Mouse (Mus musculus): ENCODE data around the gene Mrpl54. TPM values are rescaled to one million over a fixed set of nuclear protein-coding genes. Genes with fewer than 3 reads are reported as not detected.
"Not testable (repeated sequence)": the region's sequence is repeated elsewhere in the genome, so short reads cannot be mapped to it uniquely, and the experiment has no call there.

Mrpl54 gene
- polyA plus RNA-seq, 1 experiment = 67.0 TPM

DNA sequence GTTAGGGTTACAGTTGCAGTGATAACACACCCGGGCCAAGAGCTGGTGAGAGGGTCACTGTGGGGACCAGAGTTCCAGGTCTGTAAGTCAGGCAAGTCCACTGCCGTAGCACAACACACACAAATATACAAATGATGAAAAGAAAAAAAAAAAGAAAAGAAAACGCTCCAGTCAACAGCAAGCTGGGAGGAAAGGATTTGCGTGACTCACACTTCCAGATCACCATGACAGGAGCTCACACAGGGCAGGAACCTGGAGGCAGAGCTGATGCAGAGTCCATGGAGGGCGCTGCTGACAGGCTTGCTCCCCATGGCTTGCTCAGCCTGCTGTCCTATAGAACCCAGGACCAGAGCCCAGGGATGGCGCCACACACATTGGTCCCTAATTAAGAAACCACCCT, 32.5 kb downstream of the Mrpl54 start:
- TF ChIP-seq POLR2A (IDR thresholded peaks at IDR 0.05; ENCODE audit: borderline replicate concordance, extremely low read depth, insufficient read depth, insufficient read length, poor library complexity, severe bottlenecking) (no peak), CTCF (IDR thresholded peaks at IDR 0.05; ENCODE audit: borderline replicate concordance, extremely low read depth, insufficient read depth, insufficient read length) (no peak)
- no peak for DNase-seq (ENCODE audit: low read depth)

DNA sequence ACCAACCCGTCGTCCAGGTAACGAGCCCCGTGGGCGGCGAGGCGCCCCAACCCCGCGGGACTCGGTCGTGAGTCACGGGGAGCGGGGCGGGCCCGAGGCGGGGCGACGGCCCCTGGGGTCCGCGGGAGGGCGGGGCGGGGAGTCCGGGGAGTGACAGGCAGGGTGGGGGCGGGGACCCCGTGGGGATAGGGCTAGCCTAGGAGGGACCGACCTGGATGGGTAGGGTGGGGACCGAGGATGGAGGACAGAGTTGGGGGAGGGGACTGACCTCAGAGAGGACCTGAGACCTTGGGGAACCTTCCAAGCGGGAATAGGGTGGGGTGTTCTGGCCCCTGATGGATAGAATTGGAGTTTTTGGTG, 33.5 kb downstream of the Mrpl54 start:
- no peak for DNase-seq (ENCODE audit: low read depth)
- TF ChIP-seq POLR2A (IDR thresholded peaks at IDR 0.05; ENCODE audit: borderline replicate concordance, extremely low read depth, insufficient read depth, insufficient read length, poor library complexity, severe bottlenecking) (no peak), CTCF (IDR thresholded peaks at IDR 0.05; ENCODE audit: borderline replicate concordance, extremely low read depth, insufficient read depth, insufficient read length) (no peak)

DNA sequence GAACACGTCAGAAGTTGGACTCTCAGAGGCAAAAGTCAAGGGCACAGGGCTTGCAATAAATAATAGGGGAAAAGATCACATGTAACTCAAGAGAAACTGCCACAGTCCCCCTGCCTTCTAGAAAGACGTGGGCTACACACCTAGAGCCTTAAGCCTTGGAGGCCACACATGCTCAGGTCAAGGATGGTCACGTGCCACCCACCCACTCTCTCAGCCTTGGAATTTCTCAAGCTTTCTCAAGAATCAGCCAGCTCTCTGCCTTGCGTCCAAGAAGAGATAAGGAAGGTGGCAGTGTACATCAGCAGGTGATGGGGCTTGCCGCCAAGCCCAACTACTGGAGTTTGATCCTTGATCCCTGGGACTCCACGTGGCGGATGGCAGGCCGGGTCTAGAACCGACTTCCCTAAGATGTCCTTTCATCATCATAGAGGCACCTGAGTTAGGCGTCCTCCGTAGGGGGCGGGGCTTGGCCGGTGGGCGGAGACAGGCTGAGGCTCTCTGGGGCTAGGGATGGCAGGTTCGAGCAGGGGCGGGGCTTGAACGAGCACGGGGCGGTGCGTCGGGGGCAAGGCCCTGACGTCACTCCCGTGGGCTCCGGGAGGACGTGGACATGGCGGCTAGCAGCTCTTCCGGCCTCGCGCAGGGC, 34.0 kb downstream of the Mrpl54 start, which contains the start of gene Zfr2:
Gene Zfr2, plus strand, starts transcription at position 576 of the 646 bp plus-strand sequence.
- TF ChIP-seq POLR2A (IDR thresholded peaks at IDR 0.05; ENCODE audit: borderline replicate concordance, extremely low read depth, insufficient read depth, insufficient read length, poor library complexity, severe bottlenecking) = peak; percentile 60
- no peak for TF ChIP-seq CTCF (IDR thresholded peaks at IDR 0.05; ENCODE audit: borderline replicate concordance, extremely low read depth, insufficient read depth, insufficient read length)
- peak; percentile 91 for DNase-seq (ENCODE audit: low read depth)

DNA sequence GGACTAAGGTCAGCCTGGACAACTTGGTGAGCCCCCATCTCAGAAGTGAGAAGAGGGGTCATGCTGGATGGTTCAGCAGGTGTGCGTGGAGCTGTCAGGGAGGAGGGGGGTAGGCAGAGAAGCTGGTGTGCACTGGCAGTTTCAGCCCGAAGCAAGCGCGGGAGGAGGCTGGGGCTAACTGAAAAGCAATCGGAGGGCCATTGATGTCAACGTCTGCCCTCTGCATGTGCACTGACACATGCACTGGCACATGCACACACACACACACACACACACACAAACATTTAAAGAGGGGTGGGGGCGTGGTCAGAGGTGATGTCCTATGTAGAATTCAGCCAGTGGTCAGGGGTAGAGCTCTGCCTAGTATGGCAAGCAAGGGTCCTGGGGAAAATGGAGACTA, 35.3 kb downstream of the Mrpl54 start:
- DNase-seq (ENCODE audit: low read depth) = no peak
- TF ChIP-seq POLR2A (IDR thresholded peaks at IDR 0.05; ENCODE audit: borderline replicate concordance, extremely low read depth, insufficient read depth, insufficient read length, poor library complexity, severe bottlenecking) (no peak), CTCF (IDR thresholded peaks at IDR 0.05; ENCODE audit: borderline replicate concordance, extremely low read depth, insufficient read depth, insufficient read length) (no peak)

DNA sequence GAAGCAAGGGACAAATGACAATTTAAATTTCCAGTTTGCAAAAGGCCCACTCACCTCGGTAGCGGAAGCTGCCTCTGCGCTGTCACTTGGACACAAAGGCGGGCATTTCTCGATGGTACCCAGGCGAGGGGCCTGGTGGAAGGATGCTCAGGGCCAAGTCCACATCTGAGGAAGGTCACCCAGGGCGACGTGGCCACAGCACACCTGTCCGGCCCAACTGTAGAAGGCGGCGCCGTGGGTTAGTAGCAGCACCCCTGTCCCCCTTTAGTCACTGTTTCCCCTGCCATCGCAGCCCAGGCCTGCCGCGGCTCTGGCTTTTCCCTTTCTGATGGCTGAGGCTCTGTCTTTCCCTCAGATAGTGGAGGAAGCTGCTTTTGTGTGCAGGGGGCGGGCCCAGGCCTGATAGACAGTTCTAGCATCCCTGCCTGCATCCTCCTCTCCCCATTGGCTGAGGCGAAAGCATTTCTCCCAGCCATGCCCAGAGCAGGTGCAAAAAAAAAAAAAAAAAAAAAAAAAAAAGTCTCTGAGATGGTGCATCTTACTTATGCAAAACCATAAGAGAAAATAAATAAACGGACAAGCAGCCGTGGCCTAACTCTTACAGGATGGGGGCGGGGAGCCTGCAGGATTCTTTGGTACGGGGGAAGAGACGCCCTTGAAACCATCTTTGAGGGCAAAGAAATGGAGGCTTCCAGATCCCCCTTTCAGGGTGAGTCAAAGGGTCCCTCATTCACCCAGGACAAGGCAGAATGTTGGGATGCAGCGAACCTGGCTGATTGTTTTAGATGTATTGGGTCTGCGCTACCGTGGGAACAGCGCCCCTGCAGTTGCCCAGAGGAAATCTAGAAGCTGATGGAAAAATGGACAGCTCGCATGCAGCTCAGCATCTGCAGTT, 36.0 kb downstream of the Mrpl54 start, which contains the start of gene Atcay:
Gene Atcay, minus strand, starts transcription at position 396 of the 895 bp plus-strand sequence.
- DNase-seq (ENCODE audit: low read depth) = peak; percentile 96
- peak; percentile 73 for TF ChIP-seq CTCF (IDR thresholded peaks at IDR 0.05; ENCODE audit: borderline replicate concordance, extremely low read depth, insufficient read depth, insufficient read length)
- TF ChIP-seq POLR2A (IDR thresholded peaks at IDR 0.05; ENCODE audit: borderline replicate concordance, extremely low read depth, insufficient read depth, insufficient read length, poor library complexity, severe bottlenecking) = peak; percentile 63; the same call in 1 of the 2 replicates

DNA sequence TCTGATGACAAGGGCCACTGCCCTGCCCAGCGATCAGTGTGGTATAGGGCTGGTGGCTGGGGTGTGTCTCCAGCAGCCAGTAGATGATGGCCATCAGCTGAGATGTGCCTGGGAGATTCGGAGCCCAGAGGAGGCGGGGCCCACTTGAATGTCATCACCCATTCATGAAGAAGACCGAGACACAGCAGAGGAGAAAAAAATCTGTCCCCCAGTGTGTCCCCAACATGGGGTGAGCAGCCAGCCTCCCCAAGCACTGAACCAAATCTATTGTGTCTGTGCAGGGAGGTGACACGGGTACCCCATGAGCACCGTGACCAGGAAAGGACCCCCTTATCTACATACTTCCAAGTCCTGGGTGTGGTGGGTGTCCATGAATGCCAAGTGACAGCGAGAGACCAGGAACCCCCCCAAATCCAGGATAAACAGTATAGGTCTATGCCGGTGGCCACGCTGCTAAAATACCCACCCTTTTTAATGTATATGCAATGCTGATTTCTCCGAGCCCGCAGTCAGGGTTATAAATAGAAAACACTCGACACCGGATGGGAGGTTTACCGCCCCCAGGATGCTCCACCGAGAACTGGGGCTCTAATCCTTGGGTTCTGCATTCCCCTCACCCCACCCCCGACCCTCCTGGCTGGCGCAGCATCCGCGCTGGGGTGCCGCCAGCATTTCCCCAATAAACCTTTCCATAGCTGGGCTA, 36.8 kb downstream of the Mrpl54 start:
- no peak for TF ChIP-seq CTCF (IDR thresholded peaks at IDR 0.05; ENCODE audit: borderline replicate concordance, extremely low read depth, insufficient read depth, insufficient read length)
- no peak for TF ChIP-seq POLR2A (IDR thresholded peaks at IDR 0.05; ENCODE audit: borderline replicate concordance, extremely low read depth, insufficient read depth, insufficient read length, poor library complexity, severe bottlenecking)
- DNase-seq (ENCODE audit: low read depth) = peak; percentile 43

DNA sequence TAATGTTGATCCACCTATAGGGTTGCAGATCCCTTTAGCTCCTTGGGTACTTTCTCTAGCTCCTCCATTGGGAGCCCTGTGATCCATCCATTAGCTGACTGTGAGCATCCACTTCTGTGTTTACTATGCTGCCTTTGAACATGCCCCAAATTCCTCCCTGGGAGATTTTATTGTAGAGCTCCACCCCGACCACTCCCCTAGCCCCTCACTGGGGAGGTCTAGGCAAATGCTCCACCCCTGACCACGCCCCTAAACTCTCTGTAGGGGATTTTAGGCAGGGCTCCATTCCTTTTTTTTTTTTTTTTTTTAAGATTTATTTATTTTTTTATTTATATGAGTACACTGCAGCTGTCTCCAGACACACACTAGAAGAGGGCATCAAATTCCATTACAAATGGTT, 43.0 kb downstream of the Mrpl54 start:
- not testable (repeated sequence) for DNase-seq (ENCODE audit: low read depth)

DNA sequence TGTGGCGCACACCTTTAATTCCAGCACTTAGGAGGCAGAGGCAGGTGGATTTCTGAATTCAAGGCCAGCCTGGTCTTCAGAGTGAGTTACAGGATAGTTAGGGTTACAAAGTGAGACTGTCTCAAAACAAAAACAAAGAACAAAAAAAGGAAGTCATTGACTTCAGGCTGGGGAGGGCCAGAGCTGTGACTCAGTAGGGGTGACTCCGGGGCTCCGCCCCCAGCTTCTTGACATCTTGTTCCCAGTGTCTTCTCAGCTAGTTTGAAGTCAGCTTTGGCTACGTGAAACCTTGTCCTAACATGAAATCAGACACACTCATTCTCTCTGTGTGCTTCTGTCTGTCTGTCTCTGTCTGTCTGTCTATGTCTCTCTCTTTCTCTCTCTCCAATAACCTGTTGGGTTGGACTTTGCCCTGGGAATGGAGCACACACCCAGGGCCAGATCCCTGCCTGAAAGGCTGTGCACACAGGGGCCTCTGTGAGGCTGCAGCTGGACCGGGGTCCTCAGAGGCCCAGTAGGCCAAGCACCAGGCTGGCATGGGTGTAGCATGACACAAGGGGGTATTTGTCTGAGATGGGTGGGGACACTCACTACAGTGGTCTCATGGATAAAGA, 45.2 kb downstream of the Mrpl54 start:
- TF ChIP-seq CTCF (IDR thresholded peaks at IDR 0.05; ENCODE audit: borderline replicate concordance, extremely low read depth, insufficient read depth, insufficient read length) = no peak
- TF ChIP-seq POLR2A (IDR thresholded peaks at IDR 0.05; ENCODE audit: borderline replicate concordance, extremely low read depth, insufficient read depth, insufficient read length, poor library complexity, severe bottlenecking) = no peak
- DNase-seq (ENCODE audit: low read depth) = no peak

DNA sequence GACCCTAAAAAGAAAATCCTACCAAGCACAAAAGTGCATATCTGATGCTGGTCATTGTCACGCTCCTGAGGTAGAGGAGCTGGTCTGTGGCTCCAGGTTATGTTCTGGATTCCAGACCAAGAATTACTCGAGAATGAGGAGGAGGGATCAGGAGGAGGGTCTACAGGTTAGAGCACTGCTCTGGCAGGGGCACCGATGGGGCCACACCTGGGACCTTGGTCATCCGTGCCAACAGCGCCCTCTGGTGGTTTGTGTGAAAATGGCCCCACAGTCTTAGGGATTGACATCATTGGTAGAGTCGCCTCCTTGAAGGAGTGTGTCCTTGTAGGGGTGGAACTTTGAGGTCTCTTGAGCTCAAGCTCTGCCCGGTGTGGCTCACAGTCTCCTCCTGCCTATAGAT, 48.8 kb downstream of the Mrpl54 start:
- peak; percentile 28 for DNase-seq (ENCODE audit: low read depth)
- TF ChIP-seq POLR2A (IDR thresholded peaks at IDR 0.05; ENCODE audit: borderline replicate concordance, extremely low read depth, insufficient read depth, insufficient read length, poor library complexity, severe bottlenecking) = no peak
- TF ChIP-seq CTCF (IDR thresholded peaks at IDR 0.05; ENCODE audit: borderline replicate concordance, extremely low read depth, insufficient read depth, insufficient read length) = peak; percentile 85

DNA sequence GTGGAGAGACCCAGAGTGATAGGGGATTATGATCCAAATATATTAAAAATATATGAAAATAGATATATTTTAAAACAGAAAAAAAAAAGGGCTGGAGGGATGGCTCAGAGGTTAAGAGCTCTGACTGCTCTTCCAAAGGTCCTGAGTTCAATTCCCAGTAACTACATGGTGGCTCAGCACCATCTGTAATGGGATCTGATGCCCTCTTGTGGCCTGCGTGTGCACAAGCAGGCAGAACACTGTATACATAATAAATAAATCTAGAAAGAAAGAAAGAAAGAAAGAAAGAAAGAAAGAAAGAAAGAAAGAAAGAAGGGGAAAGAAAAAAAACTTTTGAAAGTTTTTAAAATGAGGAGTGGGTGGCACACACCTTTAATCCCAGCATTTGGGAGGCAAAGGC, 49.5 kb downstream of the Mrpl54 start:
- DNase-seq (ENCODE audit: low read depth) = peak; percentile 29
- TF ChIP-seq CTCF (IDR thresholded peaks at IDR 0.05; ENCODE audit: borderline replicate concordance, extremely low read depth, insufficient read depth, insufficient read length) = peak; percentile 44; the same call in 1 of the 2 replicates

DNA sequence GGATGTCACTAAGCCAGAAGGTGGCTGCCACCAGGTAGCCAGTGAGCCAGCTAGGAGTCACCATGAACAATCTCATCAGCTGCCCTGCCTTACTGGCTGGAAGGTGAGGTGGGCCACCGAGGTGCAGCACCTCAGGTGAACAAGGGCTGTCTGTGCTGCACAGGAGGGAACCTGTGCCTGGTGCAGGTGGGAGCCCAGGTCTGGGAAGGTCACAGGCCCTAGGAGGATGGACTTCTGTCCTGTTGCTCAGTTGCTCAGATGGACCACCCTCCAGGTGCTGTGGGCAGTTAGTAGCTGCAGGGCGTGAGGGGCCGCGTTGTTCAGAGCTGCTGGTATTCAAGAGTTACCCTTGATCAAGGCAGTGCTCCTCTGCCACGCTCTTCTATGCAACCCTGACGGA, 49.9 kb downstream of the Mrpl54 start:
- no peak for DNase-seq (ENCODE audit: low read depth)
- no peak for TF ChIP-seq POLR2A (IDR thresholded peaks at IDR 0.05; ENCODE audit: borderline replicate concordance, extremely low read depth, insufficient read depth, insufficient read length, poor library complexity, severe bottlenecking)
- no peak for TF ChIP-seq CTCF (IDR thresholded peaks at IDR 0.05; ENCODE audit: borderline replicate concordance, extremely low read depth, insufficient read depth, insufficient read length)
